Mouse (Mus musculus): ENCODE measurements around the gene Cyb5d2.

The Cyb5d2 gene

DNA sequence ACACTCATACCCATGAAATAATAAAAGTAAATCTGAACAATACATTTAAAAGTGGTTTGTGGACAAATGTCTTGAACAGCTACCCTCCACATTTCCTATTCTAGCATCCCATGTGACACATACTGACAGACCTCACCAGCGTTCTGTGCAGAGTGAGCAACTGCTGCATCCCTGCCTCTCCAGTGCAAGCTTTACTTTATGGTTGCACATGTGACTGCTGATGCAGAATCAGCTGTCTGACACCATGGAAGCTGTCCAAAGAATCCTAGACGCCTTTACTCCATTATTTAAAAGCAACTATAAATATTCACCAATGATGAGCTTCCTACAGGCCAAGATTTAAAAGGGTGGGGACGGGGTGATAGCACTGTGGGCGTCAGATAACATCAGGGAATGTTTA, 24.5 kb downstream of the Cyb5d2 start:
- no peak for DNase-seq

DNA sequence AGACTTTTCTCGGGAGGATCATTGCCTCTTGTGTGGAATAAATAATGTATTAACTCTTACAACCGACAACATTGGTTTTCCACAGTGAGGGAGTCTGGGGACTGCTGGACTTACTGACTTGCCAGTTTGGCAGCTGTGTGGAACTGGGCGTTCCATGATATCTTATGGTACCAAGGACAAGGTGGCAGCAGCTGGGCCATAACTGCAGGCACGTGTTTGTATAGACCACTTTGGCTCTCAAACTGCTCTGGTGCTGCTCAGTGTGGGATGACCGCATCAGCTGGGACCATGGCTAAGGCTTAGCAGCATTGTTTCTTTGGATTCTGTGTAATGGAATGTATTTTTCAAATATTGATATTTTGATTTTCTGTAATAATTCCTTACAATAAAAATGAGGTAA, 25.1 kb downstream of the Cyb5d2 start:
- DNase-seq, result no peak

DNA sequence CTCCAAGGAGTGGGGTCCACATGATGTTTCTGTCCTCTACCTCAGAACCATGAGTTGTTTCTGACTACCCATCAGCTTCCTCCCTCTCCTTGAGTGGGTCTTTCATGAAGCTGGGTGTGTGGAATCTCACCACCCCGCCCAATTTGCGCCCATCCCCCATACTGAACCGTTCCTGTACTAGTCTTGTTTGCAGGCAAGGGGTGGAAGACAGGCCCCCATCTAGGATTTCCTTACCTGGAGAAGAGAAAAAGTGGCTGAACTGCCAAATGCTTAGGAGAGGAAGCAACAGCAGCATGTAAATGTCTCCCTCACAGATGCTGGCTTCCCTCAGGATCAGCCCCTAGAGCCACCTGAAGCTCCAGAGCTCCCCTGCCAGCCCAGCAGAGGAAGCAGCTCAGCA, 25.6 kb downstream of the Cyb5d2 start:
- DNase-seq, result no peak

DNA sequence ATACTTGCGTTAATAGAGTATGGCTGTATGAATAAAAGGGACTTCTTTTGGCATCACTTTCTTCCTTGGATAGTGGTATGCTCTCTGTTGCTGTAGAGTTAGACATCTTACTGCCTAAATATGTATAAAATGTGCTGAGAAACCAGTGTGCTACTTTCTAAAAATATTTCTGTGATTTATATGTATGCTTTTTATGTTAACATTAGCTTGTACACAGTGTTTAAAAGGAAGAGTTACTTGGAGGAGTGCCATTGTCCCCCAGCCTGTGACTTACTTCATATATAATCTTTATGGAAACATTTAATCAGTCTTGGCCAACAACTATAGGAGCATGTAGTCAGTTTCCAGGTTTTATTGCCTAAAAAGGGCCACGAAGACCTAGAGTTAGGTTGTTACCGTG, 26.9 kb downstream of the Cyb5d2 start:
- no peak for DNase-seq

DNA sequence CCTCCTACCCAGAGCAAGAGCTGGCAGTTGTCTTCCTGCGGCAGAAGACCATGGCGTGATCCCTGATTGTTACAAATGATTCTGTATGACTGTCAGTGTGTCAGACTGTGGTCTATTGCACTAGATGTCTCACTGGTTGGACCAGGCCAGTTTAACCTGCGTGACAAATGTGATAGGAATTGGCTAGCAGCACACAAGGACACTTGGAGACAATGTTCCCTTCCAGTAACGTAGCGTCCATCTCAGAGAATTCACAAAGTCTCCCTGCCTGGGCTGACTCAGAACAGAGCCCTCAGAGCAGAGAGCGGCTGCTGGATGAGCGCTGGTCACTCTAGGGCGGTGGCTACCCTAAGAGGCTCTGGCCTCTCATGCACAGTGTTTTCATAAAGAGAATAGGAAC, 28.2 kb downstream of the Cyb5d2 start:
- no peak for DNase-seq

DNA sequence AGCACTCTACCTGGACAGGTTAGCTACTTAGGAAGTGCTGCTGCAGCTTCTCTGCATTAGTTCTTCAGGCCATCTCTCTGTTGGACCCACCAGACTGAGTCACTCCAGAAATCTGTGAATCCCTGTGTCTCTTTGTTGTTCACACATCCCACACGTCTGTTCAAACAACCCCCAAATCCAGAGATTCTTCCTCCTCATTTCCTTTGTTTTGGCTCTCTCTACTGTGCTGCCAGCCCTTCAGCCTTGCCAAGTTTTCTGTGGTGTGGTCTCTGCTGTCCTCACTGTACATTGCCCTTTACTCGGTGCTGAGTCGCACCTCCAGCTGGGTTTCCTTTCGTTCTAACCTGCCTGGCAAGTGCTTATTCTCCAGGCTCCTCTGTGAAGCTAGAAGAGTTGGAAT, 31.7 kb downstream of the Cyb5d2 start:
- no peak for DNase-seq

DNA sequence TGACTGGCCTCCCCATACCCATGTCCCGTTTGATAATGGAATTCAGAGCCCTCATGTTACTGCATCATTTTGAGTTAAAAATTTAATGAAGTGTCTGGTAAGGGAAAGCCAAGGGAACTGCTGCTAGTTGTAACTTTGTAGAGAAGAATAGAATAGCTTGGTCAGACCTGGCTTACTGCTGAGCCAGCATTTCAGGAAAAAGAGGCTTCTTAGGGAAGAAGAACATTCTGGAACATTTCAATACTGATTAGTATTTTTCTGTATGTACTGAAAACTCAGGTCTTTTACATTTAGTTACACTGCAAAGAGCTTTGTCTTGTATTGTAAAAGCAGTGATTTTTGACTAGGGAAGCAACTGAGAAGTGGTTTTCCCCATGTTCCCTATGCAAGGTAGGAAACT, 35.2 kb downstream of the Cyb5d2 start:
- DNase-seq, result no peak

DNA sequence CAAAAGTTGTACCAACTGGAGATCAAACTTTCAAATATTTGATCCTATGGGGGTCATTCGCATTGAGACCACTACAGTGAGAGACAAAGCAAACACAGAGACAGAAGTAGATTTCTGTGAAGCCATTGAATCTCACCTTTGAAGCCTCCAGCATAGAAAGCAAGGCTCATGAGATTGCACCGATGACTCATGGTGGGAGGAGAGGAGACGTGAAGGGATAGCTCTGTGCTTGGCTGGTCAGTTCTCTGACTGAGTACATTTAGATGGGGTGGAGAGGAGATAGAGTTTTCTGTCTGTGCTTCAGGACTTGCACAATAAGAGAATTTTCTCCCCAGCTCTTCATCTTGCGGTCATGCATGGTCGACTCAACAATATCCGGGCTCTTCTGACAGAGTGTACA, 36.4 kb downstream of the Cyb5d2 start:
- DNase-seq, result no peak

DNA sequence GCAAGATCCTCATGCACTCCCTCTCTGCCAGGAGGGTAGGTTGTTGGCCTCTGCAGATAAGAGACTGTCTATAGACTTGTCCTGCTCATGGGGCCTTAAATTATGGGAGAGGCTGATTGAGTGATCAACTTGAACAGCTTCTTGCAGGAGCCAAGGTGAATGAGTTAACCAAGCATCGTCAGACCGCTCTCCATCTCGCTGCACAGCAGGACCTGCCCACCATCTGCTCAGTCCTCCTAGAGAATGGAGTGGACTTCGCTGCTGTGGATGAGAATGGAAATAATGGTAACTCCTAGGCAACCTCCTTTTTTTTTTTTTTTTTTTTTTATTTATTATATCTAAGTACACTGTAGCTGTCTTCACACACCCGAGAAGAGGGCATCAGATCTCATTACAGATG, 37.6 kb downstream of the Cyb5d2 start:
- DNase-seq, result no peak

DNA sequence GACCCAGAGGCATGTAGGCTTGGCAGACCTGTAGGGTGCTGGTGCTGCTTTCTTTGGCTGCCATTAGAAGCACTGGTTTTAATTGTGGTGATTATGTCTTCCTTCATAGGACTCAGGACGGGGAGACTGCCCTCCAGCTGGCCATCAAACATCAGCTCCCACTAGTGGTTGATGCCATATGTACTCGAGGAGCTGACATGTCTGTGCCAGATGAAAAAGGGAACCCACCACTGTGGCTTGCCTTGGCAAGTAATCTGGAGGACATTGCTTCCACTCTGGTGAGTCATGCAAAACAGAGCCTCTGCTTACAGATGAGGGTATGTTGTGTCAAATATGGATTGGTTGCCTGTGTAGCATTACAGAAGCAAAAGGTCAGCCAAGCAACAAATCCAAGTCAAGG, 44.0 kb downstream of the Cyb5d2 start:
- no peak for DNase-seq

DNA sequence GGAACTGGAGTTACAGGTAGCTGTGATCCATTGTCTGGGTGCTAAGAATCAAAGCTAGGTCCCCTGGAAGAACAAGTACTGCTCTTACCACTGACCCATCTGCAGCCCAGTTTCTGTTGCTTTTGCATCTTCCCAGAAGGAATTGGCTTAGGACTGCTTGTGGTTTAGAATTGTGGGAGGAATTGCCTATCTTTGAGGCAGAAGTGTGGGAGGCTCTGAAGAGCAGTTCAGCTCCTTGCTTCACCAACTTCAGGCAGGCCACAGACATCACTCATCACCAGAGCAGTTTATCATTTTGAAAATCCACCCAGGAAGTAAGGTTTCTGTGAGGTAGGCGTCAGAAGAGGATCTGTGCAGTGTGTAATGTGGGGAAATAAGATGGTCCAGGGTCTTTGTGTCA, 56.9 kb downstream of the Cyb5d2 start:
- no peak for DNase-seq

DNA sequence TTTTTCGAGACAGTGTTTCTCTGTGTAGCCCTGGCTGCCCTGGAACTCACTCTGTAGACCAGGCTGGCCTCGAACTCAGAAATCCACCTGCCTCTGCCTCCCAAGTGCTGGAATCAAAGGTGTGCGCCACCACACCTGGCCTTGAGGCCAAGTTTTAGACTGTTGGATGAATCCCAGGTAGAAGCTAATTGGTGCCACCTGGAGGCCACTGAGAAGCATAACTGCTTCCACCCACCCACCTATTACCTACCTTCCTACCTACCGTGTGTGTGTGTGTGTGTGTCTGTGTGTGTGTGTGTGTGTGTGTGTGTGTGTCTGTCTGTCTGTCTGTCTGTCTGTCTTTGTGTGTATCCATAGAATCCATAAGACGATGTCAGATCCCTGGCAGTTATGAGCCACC, 58.4 kb downstream of the Cyb5d2 start:
- DNase-seq, result peak; percentile 10 to 14

DNA sequence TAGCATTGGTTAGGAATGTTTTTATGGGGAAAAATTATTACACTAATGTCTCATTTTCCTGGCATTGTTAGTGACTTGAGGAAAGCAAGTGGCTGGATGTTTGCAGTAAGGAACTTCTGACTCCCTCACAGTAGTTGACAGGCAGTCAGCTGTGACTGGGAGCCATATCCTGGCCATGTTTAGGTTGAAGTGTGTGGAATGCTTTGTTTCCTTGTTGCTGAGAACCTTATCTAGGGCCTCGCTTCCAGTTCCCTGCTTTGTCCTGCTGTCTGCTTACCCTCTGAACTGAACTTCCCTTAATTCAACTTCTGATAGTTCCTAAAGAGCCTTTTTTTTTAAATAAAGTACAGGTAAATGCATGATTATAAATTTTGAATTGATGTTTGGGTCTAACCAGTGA, 59.6 kb downstream of the Cyb5d2 start:
- peak; percentile 9 to 10 for DNase-seq

DNA sequence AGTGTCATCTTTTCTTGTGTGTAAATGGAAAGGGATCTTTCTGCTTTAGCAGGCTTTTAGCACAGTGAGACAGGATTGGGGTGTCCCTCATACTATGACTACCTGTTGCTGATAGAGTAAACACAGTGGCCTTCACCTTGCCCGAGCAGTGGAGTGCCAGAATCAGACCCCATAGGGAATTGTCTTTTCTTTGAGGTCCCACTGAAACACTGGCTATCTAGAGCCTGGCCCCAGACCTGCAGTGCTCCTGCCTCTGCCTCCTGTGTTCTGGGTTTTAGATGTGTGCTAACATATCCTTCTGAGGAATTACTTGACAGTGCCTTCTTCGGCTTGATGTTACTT, 60.5 kb downstream of the Cyb5d2 start:
- no peak for DNase-seq

DNA sequence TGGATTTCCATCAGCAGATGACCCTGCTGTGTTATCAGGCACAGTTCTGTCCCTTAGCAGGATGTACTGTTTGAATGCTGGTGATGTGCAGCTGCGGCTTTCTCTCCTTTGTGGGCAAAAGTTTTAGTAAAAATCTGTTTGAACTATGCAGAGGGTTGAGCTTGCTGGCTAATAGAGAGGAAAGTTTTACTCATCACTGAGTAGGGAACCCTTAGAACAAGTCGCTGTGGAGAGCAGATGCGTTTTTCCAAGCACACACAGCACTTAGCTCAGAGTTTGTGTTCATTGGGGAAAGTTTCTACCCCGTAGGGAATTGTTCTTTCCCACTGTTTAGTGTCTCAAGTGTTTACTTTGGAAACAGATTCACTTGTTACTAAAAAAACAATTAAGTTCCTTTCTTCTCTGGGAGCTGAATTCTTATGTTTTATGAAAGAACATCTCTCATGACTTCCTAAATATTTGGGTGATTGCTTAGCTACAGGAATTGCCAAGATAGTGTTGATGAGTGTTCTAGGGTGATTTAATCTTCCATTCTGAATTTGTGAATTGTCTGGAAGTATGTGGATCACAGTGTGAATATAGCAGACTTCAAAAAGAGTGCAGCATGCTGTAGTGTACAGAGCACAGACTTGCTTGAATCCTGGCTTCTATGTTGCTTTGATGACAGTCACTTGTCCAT, 61.0 kb downstream of the Cyb5d2 start:
- DNase-seq, result no peak

DNA sequence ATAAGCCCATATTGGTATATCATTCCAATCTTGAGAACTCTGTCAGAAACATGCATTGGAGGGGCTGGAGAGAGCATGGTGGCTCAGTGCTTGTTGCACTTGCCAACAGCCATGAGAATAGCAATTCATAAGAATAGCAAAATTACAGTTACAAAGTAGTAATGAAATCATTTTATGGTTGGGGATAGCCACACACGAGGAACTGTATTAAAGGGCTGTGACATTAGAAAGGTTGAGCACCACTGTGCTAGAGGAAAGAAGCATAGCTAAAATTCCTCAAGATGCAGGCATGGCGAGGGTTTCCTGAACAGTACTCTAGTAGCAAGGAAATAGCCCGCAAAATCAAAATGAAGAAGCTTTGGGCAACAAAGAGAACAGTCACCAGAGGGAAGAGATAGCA, 62.2 kb downstream of the Cyb5d2 start:
- DNase-seq, result no peak
